In the genomic region with DNA sequence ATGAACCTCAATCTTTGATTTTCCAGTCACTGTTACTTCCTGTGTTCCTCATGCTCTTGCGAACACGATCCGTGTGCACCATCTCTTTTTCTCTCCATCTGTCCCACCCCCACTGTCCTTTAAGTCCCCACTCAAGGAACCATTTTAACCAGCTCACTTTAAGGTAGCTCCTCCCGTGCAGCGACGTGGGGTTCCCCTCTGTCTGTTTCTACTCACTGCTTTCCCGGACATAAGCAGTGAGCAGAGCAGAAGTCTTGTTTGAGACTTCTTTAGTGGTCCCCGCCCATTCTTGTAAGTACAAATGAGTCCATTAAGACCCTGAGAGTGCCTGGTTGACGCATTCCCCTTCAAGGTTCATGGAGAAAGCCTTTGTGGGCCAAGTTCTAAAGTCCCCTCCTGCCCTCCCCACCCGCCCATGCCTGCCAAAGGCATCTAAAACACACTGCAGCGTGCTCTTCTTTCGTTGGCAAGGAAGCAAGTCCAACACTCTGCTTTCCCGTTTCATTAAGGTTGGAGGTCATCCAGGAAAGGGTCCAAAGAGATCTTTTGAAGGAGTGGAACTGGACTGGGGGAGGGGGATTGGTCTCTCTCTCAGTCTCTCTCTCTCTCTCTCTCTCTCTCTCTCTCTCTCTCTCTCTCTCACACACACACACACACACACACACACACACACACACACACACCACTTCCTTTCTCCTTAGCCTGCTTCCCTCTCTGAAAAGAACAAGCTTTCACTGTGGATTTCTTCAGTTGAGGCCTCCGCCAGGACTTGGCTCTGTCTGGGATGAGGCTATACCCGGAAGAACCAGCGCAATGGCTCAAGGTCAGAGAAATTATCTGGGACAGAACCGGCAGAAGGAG, we compare ENCODE assay signal across 8 mouse cellular contexts. TPM values are rescaled to one million over a fixed set of nuclear protein-coding genes. Genes with fewer than 3 reads are reported as not detected.
A peak's percentile ranks its signal among the peaks of the same experiment; 100 is the strongest.
DNase-seq lines count a peak whose midpoint lies in the region; ATAC-seq and TF ChIP-seq lines count a peak whose summit lies in the region.

No protein-coding gene starts in this region.

- H3K4me3 ChIP-seq in heart, embryonic 14.5 days (ENCODE audit: control insufficient read depth in 1 of 2, insufficient read depth in 1 of 2, low read depth in 1 of 2, low read length in 2 of 2), result no peak overlapping the region
- no peak overlapping the region for H3K4me3 ChIP-seq in liver, postnatal 0 days (ENCODE audit: low read depth, low read length)

- TF ChIP-seq EP300 in liver, postnatal 0 days (IDR thresholded peaks at IDR 0.05; ENCODE audit: low read depth), result no peak

- H3K9me3 ChIP-seq in heart, embryonic 14.5 days (ENCODE audit: control insufficient read depth, low read length), result peaks cover 4% of the 10 kb centered on the region
- no peaks in the 10 kb centered on the region for H3K9me3 ChIP-seq in liver, postnatal 0 days (ENCODE audit: low read length)

- H3K27me3 ChIP-seq in heart, embryonic 14.5 days (ENCODE audit: control insufficient read depth, insufficient read depth, low read length), result no peaks in the 10 kb centered on the region
- H3K27me3 ChIP-seq in liver, postnatal 0 days (ENCODE audit: insufficient read depth, low read length), result no peaks in the 10 kb centered on the region

- peaks cover 28 to 34% of the 10 kb centered on the region in 2 experiments for H3K4me1 ChIP-seq in heart, embryonic 14.5 days (ENCODE audit: control insufficient read depth in 2 of 2, insufficient read depth in 2 of 2, low read length in 2 of 2)
- H3K4me1 ChIP-seq in liver, postnatal 0 days (ENCODE audit: insufficient read depth), result peaks cover 6% of the 10 kb centered on the region; the same call in 1 of the 2 replicates

- H3K4me2 ChIP-seq in heart, embryonic 14.5 days (ENCODE audit: low read length), result peak overlapping the region; percentile 31
- peak overlapping the region; percentile 11; the same call in 1 of the 2 replicates for H3K4me2 ChIP-seq in liver, postnatal 0 days (ENCODE audit: low read depth, low read length)

- ATAC-seq in heart, embryonic 14.5 days (ENCODE audit: insufficient number of reproducible peaks, insufficient read depth, low FRiP score, low read depth), result peak; percentile 75
- ATAC-seq in liver, postnatal 0 days, result peak; percentile 31; the same call in 1 of the 2 replicates

- WGBS in heart, embryonic 14.5 days, result 55% methylated on average over 17 of the region's 17 CpGs
- 54% methylated on average over 17 of the region's 17 CpGs for WGBS in liver, postnatal 0 days (ENCODE audit: insufficient replicate concordance)

- peak; percentile 60 for DNase-seq in heart, adult 18-20 months
- DNase-seq in heart, adult 8-10 months (ENCODE audit: low spot score), result no peak
- peak; percentile 65 for DNase-seq in adrenal gland, postnatal 10 days
- DNase-seq in liver, postnatal 0 days, result no peak
- DNase-seq in testis, postnatal 14 days (ENCODE audit: low spot score), result peak; percentile 62
- no peak for DNase-seq in yolk sac, embryonic 10.5 days (ENCODE audit: low spot score)
- no peak for DNase-seq in left cerebral cortex, postnatal 4 days

- no peaks in the 10 kb centered on the region for H3K36me3 ChIP-seq in heart, embryonic 14.5 days (ENCODE audit: control insufficient read depth, insufficient read depth, low read length)
- no peaks in the 10 kb centered on the region for H3K36me3 ChIP-seq in liver, postnatal 0 days (replicated peaks; ENCODE audit: insufficient read depth, low read length)

- no peak for TF ChIP-seq CTCF in liver, postnatal 0 days (IDR thresholded peaks at IDR 0.05; ENCODE audit: low read depth)

- no peak overlapping the region for H3K9ac ChIP-seq in heart, embryonic 14.5 days (ENCODE audit: low read length)
- H3K9ac ChIP-seq in liver, postnatal 0 days (replicated peaks), result no peak overlapping the region

- intact Hi-C loops in left cerebral cortex, postnatal 4 days (cut with DNase I), result no loop called here

- H3K27ac ChIP-seq in heart, embryonic 14.5 days (replicated peaks in 1 of 2; ENCODE audit: control insufficient read depth in 1 of 2, insufficient read depth in 1 of 2, low read depth in 2 of 2, low read length in 2 of 2), result peak overlapping the region; percentile 71 to 85
- peak overlapping the region; percentile 59 for H3K27ac ChIP-seq in liver, postnatal 0 days (ENCODE audit: low read depth)

RNA-seq across cellular contexts. Expression of a gene that starts 30.9 kb away (rescaled TPM):
- total RNA-seq in heart, adult 18-20 months (2021), result 100 to 1,000 TPM; 159 to 201 TPM
- 100 to 1,000 TPM in 2 of 4 experiments, 10 to 100 TPM in 2; 82.2 to 179 (median 102) TPM for total RNA-seq in heart, adult 8-10 months (2022)
- 10 to 100 TPM; 44.4 to 47.5 TPM for total RNA-seq in adrenal gland, postnatal 10 days (2021)
- 106 and 113 TPM in 2 replicates for polyA plus RNA-seq in heart, embryonic 14.5 days (2014; fragmentation: Nextera tagmentation; extraction: Ambion mirVana)
- polyA plus RNA-seq in liver, postnatal 0 days (2015; fragmentation: Nextera tagmentation; extraction: Ambion mirVana), result 11.3 and 12.0 TPM in 2 replicates
- total RNA-seq in left cerebral cortex, postnatal 4 days (2021), result 10 to 100 TPM; 17.4 to 19.9 TPM

Comparison
In these comparisons a context has a peak if more than half of its experiments do, and no peak if none do; other contexts are left out.
1. DNase-seq: peak in heart, adult 18-20 months (2 of 2), adrenal gland, postnatal 10 days (single experiment) and testis, postnatal 14 days (single experiment); none in heart, adult 8-10 months (single experiment), liver, postnatal 0 days (single experiment), yolk sac, embryonic 10.5 days (single experiment) and left cerebral cortex, postnatal 4 days (single experiment).